Mouse (Mus musculus) hindbrain, embryonic 10.5 days (tissue): Measurements from ENCODE around the gene Dnajc6. TPM values are rescaled to one million over a fixed set of nuclear protein-coding genes. Genes with fewer than 3 reads are reported as not detected.
A peak's percentile ranks its signal among the peaks of the same experiment; 100 is the strongest.

Experiments used
- DNase-seq: peaks from one replicate; pipeline ENCODE4 v3.0.0-alpha.2; 2017; ENCODE audit warnings: low spot score
- H3K27ac ChIP-seq: fragments of 300-500 bp; sonication (generic); 2 replicates; pipeline ENCODE4 v1.5.1; 2016; ENCODE audit warnings: mild to moderate bottlenecking, moderate library complexity
- H3K27me3 ChIP-seq: fragments of 300-500 bp; sonication (generic); 2 replicates; pipeline ENCODE4 v1.6.1; 2016; ENCODE audit warnings: mild to moderate bottlenecking; ENCODE audit not compliant: poor library complexity, insufficient read depth, severe bottlenecking
- H3K36me3 ChIP-seq: fragments of 300-500 bp; sonication (generic); 2 replicates; pipeline ENCODE4 v1.6.1; 2016; ENCODE audit warnings: mild to moderate bottlenecking, moderate library complexity
- H3K4me1 ChIP-seq: fragments of 300-500 bp; sonication (generic); replicated peaks from 2 replicates; pipeline ENCODE4 v1.6.1; 2016; ENCODE audit warnings: mild to moderate bottlenecking
- H3K4me3 ChIP-seq: fragments of 300-500 bp; sonication (generic); 2 replicates; pipeline ENCODE4 v1.5.1; 2016; ENCODE audit warnings: mild to moderate bottlenecking, moderate library complexity
- H3K9me3 ChIP-seq: fragments of 300-500 bp; sonication (generic); 2 replicates; pipeline ENCODE4 v1.6.1; 2016; ENCODE audit warnings: mild to moderate bottlenecking, moderate library complexity
- WGBS: fragments of 180-500 bp; shearing (Covaris S2); methylation state at CpG from one replicate; pipeline ENCODE4 v1.1.7; 2016; 5-methylcytosine and 5-hydroxymethylcytosine counted together
- polyA plus RNA-seq: library from polyadenylated mRNA; unstranded; fragments of >200 nt; fragmentation: Nextera tagmentation; extraction: Ambion mirVana; gene quantifications from 2 replicates; pipeline ENCODE4 v1.2.1, GENCODE M21; 2016

Gene Dnajc6
- polyA plus RNA-seq, 1 experiment from 2014 or later, result 3.7 TPM

DNA sequence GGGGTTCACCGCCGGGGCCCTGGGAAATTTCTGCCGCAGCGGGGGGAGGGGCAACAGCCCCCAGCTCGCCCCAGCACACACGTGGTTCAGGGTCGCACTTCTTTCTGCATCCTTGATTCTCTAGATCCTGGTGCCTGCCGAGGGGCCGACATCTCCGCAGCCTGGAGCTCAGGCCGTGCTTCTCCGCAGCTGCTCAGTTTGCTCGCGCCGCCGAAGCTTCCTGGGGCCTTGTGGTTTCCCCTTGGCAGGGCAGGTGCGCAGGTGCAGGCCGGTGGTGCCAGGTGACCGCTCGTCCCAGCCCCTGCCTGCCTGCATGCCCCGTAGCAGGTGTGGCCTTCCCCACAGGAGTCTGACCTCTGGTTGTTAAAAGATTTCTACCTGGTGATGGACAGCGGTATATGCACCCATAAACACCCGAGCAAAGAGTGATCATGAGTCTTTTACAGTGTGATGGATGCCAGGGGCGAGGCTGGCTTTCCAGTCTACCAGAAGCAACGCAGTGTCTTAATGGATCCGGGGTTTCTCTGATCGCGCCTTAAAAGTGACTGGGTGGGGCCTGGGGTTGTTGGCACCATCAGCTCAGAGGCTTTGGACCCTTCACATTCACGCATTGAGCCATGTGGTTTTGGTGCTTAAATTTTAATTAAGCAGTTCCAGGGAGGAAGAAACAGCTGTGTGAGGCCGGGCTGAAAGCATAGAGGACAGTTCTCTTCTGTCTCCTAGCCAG, 12.6 kb downstream of the Dnajc6 start:
- peak; percentile 46 for DNase-seq
- H3K9me3 ChIP-seq, result no peaks in the 10 kb centered on the region
- peak overlapping the region; percentile 57 for H3K4me3 ChIP-seq
- peaks cover 19% of the 10 kb centered on the region for H3K27me3 ChIP-seq
- H3K4me1 ChIP-seq, result peaks cover 25% of the 10 kb centered on the region
- peak overlapping the region; percentile 67 for H3K27ac ChIP-seq
- WGBS, result 5% methylated on average over 30 of the region's 30 CpGs
- H3K36me3 ChIP-seq, result no peaks in the 10 kb centered on the region

DNA sequence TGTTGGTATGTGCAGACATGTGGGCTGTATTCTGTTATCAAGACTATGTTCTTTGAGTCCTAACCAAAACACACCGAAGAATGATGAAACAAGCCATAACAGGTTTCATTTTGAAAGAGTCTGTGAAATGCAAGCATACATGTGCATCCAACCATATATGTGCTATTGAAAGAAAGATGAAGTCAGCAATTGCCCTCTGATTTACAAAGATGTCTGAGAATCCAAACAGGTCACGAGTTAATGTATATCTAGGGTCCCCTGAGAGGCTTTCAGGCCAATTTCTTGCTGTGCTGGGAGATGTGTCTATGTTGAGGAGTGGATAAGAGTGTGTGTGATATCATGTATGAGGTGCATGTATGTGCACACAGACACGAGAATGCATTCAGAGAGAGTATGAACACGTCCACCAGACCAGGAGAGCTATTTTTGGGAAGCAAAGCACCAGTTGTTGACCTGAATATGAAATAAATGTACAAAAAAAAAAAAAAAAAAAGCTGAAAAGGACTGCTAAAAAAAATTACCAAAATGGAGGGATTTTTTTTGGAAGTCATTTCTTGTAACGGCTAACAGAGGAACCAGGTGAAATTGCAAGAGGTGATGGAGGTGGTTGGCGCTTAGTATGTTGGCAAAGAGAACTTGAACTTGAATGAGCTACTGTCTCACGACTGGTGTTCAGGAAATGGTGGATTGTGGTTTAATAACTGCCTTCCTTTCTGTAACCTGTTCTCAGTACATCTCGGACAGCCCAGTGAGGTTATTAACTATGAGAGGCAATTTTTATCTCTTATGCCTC, 13.9 kb downstream of the Dnajc6 start:
- no peak overlapping the region for H3K27ac ChIP-seq
- H3K36me3 ChIP-seq, result no peaks in the 10 kb centered on the region
- no peaks in the 10 kb centered on the region for H3K9me3 ChIP-seq
- H3K27me3 ChIP-seq, result peaks cover 19% of the 10 kb centered on the region
- 88% methylated on average over 8 of the region's 8 CpGs for WGBS
- H3K4me1 ChIP-seq, result peaks cover 18% of the 10 kb centered on the region
- no peak for DNase-seq
- no peak overlapping the region for H3K4me3 ChIP-seq

DNA sequence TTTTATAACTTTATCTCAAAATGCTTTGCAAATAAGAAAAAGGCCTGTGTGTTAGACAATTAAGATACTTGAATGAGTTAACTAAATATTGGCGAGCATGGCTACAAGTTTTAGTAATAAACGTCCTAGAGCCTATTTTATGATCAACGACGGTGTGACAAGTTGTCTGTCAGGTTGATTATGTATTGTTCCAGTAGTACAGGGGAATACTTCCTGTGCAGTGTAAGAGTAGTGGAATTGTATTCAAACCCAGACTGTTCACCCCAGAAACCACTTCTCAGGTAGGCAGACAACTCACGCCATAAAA, 14.4 kb downstream of the Dnajc6 start:
- Histone ChIP-seq H3K9me3 (no peaks in the 10 kb centered on the region), H3K4me3 (no peak overlapping the region), H3K27me3 (peaks cover 19% of the 10 kb centered on the region), H3K27ac (no peak overlapping the region), H3K36me3 (no peaks in the 10 kb centered on the region), H3K4me1 (peaks cover 18% of the 10 kb centered on the region)
- no peak for DNase-seq
- WGBS, result 87% methylated on average over 5 of the region's 5 CpGs

DNA sequence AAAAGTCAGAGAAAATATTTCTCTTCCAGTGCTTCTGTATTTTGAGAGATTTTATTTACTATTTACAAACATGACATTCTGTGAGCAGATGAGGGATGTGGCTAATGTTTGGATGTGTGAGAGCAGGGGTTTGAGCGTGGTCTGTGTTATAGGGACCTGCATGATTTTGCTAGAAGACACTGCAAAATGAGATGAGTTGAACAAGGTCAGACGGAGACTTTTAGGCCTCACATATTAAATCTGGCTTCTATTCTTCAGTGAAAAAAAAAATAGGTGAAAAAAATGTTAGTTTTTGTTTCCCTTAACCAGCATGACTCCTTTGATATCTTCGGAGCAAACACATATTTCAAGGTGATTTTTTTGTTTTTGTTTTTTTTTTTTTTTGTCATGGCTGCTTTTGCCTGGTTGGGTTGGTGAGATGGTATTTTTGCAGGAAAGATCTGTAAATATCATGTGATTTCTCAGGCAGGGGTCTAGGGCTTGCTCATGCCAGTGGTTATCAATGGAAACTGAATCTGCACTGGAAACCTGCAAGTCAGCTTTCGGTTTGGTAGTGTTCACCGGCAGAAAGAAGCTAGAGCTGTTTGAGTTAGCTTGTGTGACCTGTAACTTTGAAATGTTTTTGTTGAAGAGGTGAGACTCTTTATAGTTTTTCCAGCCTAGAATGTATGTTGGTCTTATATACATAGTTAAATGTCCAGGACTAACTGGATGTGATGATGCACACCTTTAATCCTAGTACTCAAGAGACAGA, 15.5 kb downstream of the Dnajc6 start:
- Histone ChIP-seq H3K27ac (no peak overlapping the region), H3K4me3 (no peak overlapping the region)
- WGBS, result 89% methylated on average over 5 of the region's 5 CpGs

DNA sequence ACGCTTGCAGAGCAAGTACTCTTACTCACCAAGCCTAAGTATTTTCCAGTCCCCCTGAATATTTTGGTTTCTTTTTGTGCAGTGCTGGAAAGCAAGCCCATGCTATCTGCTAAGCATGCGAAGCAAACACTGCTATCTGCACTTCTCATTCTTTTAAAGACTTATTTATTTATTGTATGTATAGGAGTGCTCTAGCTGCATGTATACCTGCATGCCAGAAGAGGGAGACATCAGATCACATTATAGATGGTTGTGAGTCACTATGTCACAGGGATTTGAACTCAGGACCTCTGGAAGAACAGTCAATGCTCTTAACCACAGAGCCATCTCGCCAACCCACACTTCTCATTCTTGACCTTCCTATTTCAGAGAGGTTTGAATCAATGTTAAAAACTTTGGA, 16.8 kb downstream of the Dnajc6 start:
- no peaks in the 10 kb centered on the region for H3K36me3 ChIP-seq
- H3K4me3 ChIP-seq, result no peak overlapping the region
- H3K4me1 ChIP-seq, result peaks cover 14% of the 10 kb centered on the region
- no peak for DNase-seq
- no peaks in the 10 kb centered on the region for H3K9me3 ChIP-seq
- no peak overlapping the region for H3K27ac ChIP-seq
- H3K27me3 ChIP-seq, result peaks cover 13% of the 10 kb centered on the region
- 93% methylated on average over 3 of the region's 3 CpGs for WGBS

More for the DNA sequence above, 15.5 kb downstream of the Dnajc6 start:
- H3K36me3 ChIP-seq, result no peaks in the 10 kb centered on the region
- H3K27me3 ChIP-seq, result peaks cover 19% of the 10 kb centered on the region
- DNase-seq, result no peak
- no peaks in the 10 kb centered on the region for H3K9me3 ChIP-seq
- peaks cover 18% of the 10 kb centered on the region for H3K4me1 ChIP-seq

DNA sequence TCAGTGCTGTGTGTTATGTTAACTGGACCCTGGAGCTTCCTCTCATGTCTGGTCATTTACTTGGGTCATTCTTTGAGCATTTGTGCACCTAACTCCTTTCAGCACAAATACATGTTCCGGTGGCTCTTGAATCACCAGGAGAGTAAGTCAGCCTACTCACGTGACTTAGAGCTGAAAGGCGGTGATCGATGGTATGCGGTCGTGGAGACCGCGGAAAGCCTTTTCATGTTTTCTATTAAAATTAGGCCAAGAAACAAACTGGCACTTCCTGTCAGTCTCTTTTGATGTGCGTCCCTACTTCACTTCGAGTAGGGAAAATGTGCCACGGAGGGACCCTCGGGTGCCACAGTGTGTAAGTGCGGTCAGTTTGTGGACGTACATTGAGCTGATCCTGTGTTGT, 19.4 kb downstream of the Dnajc6 start:
- Histone ChIP-seq H3K9me3 (no peaks in the 10 kb centered on the region), H3K4me1 (no peaks in the 10 kb centered on the region), H3K27me3 (no peaks in the 10 kb centered on the region), H3K36me3 (no peaks in the 10 kb centered on the region), H3K27ac (no peak overlapping the region), H3K4me3 (no peak overlapping the region)
- WGBS, result 93% methylated on average over 14 of the region's 14 CpGs
- no peak for DNase-seq

DNA sequence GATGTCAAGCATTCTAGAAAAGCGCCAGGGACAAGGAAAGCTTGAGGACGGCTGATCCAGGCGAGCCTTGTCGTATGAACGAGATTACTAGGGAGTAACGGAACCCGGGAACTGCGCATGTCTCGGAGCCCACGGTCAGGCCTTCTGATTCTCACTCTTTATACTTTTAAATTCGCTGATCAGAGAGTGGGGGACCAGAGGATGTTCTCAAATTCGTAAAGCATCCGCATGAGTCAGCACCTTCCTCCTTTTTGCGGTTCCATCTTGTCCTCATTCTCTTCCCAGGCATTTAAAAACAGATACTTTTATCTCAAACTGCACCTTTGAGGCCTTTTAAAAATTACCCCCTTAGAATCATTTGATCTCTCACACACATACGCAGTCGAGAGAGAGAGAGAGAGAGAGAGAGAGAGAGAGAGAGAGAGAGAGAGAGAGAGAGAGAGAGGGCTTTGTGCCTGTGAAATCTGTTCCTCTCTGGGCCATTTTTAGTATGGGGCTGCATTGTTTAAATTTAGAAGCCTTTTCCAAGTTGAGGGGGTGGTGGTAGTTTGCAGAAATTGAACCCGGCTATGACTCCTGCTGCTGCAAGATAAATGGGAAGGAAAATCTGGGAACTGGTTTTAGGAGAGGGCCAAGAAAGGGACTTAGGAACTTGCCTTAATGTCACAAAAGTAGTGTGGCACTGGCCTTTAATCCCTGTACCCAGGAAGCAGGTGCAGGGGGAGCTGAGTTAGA, 20.2 kb downstream of the Dnajc6 start:
- Histone ChIP-seq H3K4me3 (no peak overlapping the region), H3K36me3 (no peaks in the 10 kb centered on the region), H3K4me1 (no peaks in the 10 kb centered on the region), H3K27ac (no peak overlapping the region), H3K9me3 (no peaks in the 10 kb centered on the region), H3K27me3 (no peaks in the 10 kb centered on the region)
- 87% methylated on average over 17 of the region's 17 CpGs for WGBS
- no peak for DNase-seq

DNA sequence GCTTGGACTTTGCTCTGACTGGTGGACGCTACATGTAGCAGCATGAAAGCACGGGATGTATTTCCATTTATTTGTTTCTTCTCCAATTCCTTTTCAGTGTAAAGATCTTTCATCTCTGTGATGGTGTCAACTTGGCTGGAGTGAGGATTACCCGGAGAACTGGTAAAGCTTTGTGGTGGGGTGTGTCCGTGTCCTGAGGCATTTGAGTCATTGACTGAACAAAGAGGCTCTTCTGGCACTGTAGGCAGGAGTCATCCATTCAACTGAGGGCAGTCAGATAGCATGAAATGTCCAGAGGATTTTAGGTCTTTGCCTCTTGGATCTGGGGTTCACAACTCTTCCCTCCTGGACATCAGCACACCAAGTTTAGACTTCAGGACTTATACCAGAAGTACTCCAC, 35.5 kb downstream of the Dnajc6 start:
- no peaks in the 10 kb centered on the region for H3K36me3 ChIP-seq
- H3K9me3 ChIP-seq, result no peaks in the 10 kb centered on the region
- H3K4me3 ChIP-seq, result no peak overlapping the region
- H3K27me3 ChIP-seq, result no peaks in the 10 kb centered on the region
- H3K27ac ChIP-seq, result no peak overlapping the region
- H3K4me1 ChIP-seq, result no peaks in the 10 kb centered on the region
- no peak for DNase-seq
- whole genome bisulfite sequencing, result 73% methylated on average over 4 of the region's 4 CpGs

DNA sequence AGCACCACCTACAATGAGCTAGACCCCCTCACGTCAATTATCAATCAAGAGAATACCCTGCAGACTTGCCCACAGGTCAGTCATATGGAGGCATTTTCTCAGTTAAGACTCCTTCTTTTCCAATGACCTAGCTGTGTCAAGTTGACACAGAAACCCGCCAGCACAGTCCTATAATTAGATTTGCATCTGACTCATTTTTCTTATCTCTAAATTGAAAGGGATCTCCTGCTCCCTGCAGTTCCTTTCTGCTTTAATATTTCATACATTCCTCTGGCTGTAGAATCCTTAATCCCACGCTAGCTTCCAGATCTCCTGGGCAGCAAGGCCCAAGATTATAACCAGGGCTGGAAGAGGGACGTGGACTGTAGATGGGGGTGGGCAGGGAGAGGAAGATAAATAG, 44.1 kb downstream of the Dnajc6 start:
- H3K4me1 ChIP-seq, result no peaks in the 10 kb centered on the region
- H3K27ac ChIP-seq, result no peak overlapping the region
- no peaks in the 10 kb centered on the region for H3K36me3 ChIP-seq
- H3K9me3 ChIP-seq, result no peaks in the 10 kb centered on the region
- H3K27me3 ChIP-seq, result no peaks in the 10 kb centered on the region
- DNase-seq, result no peak
- WGBS, result 81% methylated on average over 4 of the region's 4 CpGs
- H3K4me3 ChIP-seq, result no peak overlapping the region

DNA sequence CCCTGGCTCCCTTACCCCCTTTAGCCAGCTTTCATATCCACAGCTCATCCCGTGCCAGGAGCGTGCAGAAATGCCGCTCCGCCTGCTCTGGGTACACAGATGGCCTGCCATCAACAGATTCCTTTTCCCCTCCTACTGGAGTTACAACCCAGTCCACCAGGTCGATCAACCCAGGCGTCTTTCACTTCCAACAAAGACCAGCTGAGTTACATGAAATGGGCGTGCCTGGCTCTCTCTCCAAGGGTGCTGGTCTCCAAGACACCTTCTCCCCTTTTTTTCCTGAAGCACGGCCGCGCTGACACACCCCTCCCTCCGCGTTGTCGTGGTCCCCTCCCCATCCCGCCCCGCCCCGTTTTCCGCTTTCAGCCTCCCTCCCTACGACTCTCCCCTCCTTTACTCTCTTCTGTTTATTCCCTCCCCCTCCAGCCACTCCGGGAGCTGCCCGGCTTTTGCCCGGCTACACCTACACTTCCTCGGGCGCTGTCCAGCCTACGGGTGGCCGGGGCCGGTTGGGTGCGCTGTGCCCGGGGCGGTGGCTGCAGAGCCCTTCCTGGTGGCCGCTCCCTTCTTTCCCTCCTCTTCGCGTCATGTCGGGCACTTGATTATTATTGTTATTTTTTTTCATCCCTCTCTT, 53.6 kb downstream of the Dnajc6 start:
- Histone ChIP-seq H3K4me1 (peaks cover 19% of the 10 kb centered on the region), H3K9me3 (no peaks in the 10 kb centered on the region), H3K27me3 (peaks cover 31% of the 10 kb centered on the region), H3K4me3 (peak overlapping the region; percentile 63), H3K36me3 (no peaks in the 10 kb centered on the region), H3K27ac (peak overlapping the region; percentile 72; the same call in 1 of the 2 replicates)
- under 1% methylated on average over 33 of the region's 33 CpGs for WGBS
- peak; percentile 44 for DNase-seq

DNA sequence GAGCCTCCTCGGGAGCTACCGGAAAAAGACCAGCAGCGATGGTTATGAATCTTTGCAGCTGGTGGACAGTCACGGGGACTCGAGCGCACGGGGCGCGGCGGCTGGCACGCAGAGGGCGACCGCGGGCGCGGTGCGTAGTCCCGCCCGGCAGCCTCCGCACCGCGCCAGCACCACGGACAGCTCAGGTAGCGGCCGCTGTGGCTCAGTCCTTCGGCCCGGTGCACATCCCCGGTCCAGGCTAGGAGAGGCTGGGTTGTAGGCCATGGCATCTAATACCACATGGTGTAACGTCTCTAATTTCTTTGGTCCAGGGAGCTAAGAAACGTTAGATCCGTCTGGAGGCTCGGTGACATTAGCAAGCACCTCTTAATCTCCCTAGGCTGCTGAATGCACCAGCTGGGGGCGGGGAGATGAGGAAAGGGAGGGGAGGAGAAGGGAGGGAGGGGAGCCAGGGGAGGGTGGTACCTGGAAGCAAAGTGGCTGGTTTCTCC, 54.3 kb downstream of the Dnajc6 start:
- peaks cover 19% of the 10 kb centered on the region for H3K4me1 ChIP-seq
- DNase-seq, result peak; percentile 71
- peak overlapping the region; percentile 72 for H3K27ac ChIP-seq
- no peaks in the 10 kb centered on the region for H3K9me3 ChIP-seq
- no peaks in the 10 kb centered on the region for H3K36me3 ChIP-seq
- H3K27me3 ChIP-seq, result peaks cover 31% of the 10 kb centered on the region
- WGBS, result under 1% methylated on average over 33 of the region's 33 CpGs
- H3K4me3 ChIP-seq, result peak overlapping the region; percentile 63

DNA sequence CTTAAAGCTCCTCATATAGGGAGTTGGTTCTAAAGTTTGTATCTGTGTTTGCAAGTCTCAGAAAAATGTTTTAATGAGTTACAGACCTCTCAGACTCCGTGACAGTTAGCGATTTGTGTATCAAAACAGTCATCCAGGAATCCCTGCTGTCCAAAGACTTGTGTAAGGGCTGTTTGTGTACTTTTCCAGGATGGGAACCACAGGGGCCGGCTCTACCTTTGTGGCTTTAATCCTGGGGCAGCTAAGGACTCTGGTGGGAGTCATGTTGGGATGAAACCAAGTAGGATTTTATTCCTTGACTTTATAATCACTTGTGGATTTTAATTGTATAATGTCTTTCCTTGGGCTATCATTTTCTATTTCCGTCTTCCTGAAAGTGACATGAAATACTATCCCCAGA, 55.0 kb downstream of the Dnajc6 start:
- Histone ChIP-seq H3K36me3 (no peaks in the 10 kb centered on the region), H3K4me3 (peak overlapping the region; percentile 63)
- 21% methylated on average over 4 of the region's 4 CpGs for WGBS

More for the DNA sequence above, 55.0 kb downstream of the Dnajc6 start:
- H3K4me1 ChIP-seq, result peaks cover 19% of the 10 kb centered on the region
- peaks cover 31% of the 10 kb centered on the region for H3K27me3 ChIP-seq
- H3K27ac ChIP-seq, result no peak overlapping the region
- no peaks in the 10 kb centered on the region for H3K9me3 ChIP-seq
- DNase-seq, result no peak
